Mouse (Mus musculus): ENCODE measurements around the gene Fbln1. TPM values are rescaled to one million over a fixed set of nuclear protein-coding genes. Genes with fewer than 3 reads are reported as not detected.

Gene Fbln1
- polyA plus RNA-seq, 1 experiment: 13.4 TPM

GRCm38 (mm10) chr15:85209341-85209740 lies 3.6 kb downstream of the Fbln1 start:
- Histone ChIP-seq H3K4me3 (no peak overlapping the region), H3K79me2 (ENCODE audit: control insufficient read depth, insufficient read depth) (no peaks in the 10 kb centered on the region), H3K36me3 (ENCODE audit: control insufficient read depth, insufficient read depth) (no peaks in the 10 kb centered on the region), H3ac (ENCODE audit: control insufficient read depth, insufficient read length) (no peak overlapping the region), H3K27me3 (ENCODE audit: control insufficient read depth, insufficient read depth, insufficient read length) (no peaks in the 10 kb centered on the region), H3K4me2 (ENCODE audit: low read depth) (no peak overlapping the region)
- TF ChIP-seq USF1 (IDR thresholded peaks at IDR 0.05; ENCODE audit: low read depth) (no peak), TCF3 (IDR thresholded peaks at IDR 0.05; ENCODE audit: insufficient read length, low read depth) (no peak), POLR2AphosphoS2 (IDR thresholded peaks at IDR 0.05; ENCODE audit: insufficient read length, low read depth) (no peak), REST (IDR thresholded peaks at IDR 0.05; ENCODE audit: insufficient read depth, insufficient read length) (no peak), TCF12 (IDR thresholded peaks at IDR 0.05; ENCODE audit: insufficient read depth, poor library complexity, severe bottlenecking) (no peak), SRF (IDR thresholded peaks at IDR 0.05; ENCODE audit: control insufficient read depth, insufficient read length, low read depth) (no peak), MYOD1 (IDR thresholded peaks at IDR 0.05; ENCODE audit: control insufficient read depth in 1 of 3, insufficient read length in 2 of 3, low read depth in 2 of 3) (no peak), E2F4 (IDR thresholded peaks at IDR 0.05; ENCODE audit: insufficient read depth) (no peak), MYOG (IDR thresholded peaks at IDR 0.05; ENCODE audit: control insufficient read depth in 1 of 3, insufficient read depth in 1 of 3, insufficient read length in 2 of 3, low read depth in 2 of 3) (no peak), CEBPB (IDR thresholded peaks at IDR 0.05; ENCODE audit: insufficient read depth, poor library complexity, severe bottlenecking) (no peak), POLR2A (IDR thresholded peaks at IDR 0.05; ENCODE audit: insufficient read length, low read depth) (no peak)

- Histone ChIP-seq H3K4me3 (no peak overlapping the region), H3K4me2 (ENCODE audit: low read depth) (no peak overlapping the region), H3K27me3 (ENCODE audit: control insufficient read depth, insufficient read depth, insufficient read length) (no peaks in the 10 kb centered on the region), H3ac (ENCODE audit: control insufficient read depth, insufficient read length) (no peak overlapping the region), H3K36me3 (ENCODE audit: control insufficient read depth, insufficient read depth) (no peaks in the 10 kb centered on the region), H3K79me2 (ENCODE audit: control insufficient read depth, insufficient read depth) (no peaks in the 10 kb centered on the region)
- TF ChIP-seq CEBPB (IDR thresholded peaks at IDR 0.05; ENCODE audit: insufficient read depth, poor library complexity, severe bottlenecking): no peak
- no peak for TF ChIP-seq USF1 (IDR thresholded peaks at IDR 0.05; ENCODE audit: low read depth)
- no peak for TF ChIP-seq MYOD1 (IDR thresholded peaks at IDR 0.05; ENCODE audit: control insufficient read depth in 1 of 3, insufficient read length in 2 of 3, low read depth in 2 of 3)
- TF ChIP-seq TCF12 (IDR thresholded peaks at IDR 0.05; ENCODE audit: insufficient read depth, poor library complexity, severe bottlenecking): no peak
- TF ChIP-seq REST (IDR thresholded peaks at IDR 0.05; ENCODE audit: insufficient read depth, insufficient read length): no peak
- TF ChIP-seq MAX (IDR thresholded peaks at IDR 0.05; ENCODE audit: low read depth): no peak
- TF ChIP-seq POLR2A (IDR thresholded peaks at IDR 0.05; ENCODE audit: insufficient read length, low read depth): no peak
- no peak for TF ChIP-seq SRF (IDR thresholded peaks at IDR 0.05; ENCODE audit: control insufficient read depth, insufficient read length, low read depth)
- TF ChIP-seq POLR2AphosphoS2 (IDR thresholded peaks at IDR 0.05; ENCODE audit: insufficient read length, low read depth): no peak
- TF ChIP-seq TCF3 (IDR thresholded peaks at IDR 0.05; ENCODE audit: insufficient read length, low read depth): no peak
- no peak for TF ChIP-seq E2F4 (IDR thresholded peaks at IDR 0.05; ENCODE audit: insufficient read depth)
- TF ChIP-seq MYOG (IDR thresholded peaks at IDR 0.05; ENCODE audit: control insufficient read depth in 1 of 3, insufficient read depth in 1 of 3, insufficient read length in 2 of 3, low read depth in 2 of 3): no peak
These were observed 4.9 kb downstream of the Fbln1 start for GRCm38 (mm10) chr15:85210686-85211085.

GRCm38 (mm10) chr15:85211101-85211760 lies 5.5 kb downstream of the Fbln1 start:
- H3K79me2 ChIP-seq (ENCODE audit: control insufficient read depth, insufficient read depth): no peaks in the 10 kb centered on the region
- H3K27me3 ChIP-seq (ENCODE audit: control insufficient read depth, insufficient read depth, insufficient read length): no peaks in the 10 kb centered on the region
- no peak overlapping the region for H3K4me3 ChIP-seq
- no peak overlapping the region for H3ac ChIP-seq (ENCODE audit: control insufficient read depth, insufficient read length)
- H3K4me2 ChIP-seq (ENCODE audit: low read depth): no peak overlapping the region
- H3K36me3 ChIP-seq (ENCODE audit: control insufficient read depth, insufficient read depth): no peaks in the 10 kb centered on the region
- no peak for TF ChIP-seq TCF12 (IDR thresholded peaks at IDR 0.05; ENCODE audit: insufficient read depth, poor library complexity, severe bottlenecking)
- no peak for TF ChIP-seq MYOG (IDR thresholded peaks at IDR 0.05; ENCODE audit: control insufficient read depth in 1 of 3, insufficient read depth in 1 of 3, insufficient read length in 2 of 3, low read depth in 2 of 3)
- TF ChIP-seq MYOD1 (IDR thresholded peaks at IDR 0.05; ENCODE audit: control insufficient read depth in 1 of 3, insufficient read length in 2 of 3, low read depth in 2 of 3): no peak
- TF ChIP-seq E2F4 (IDR thresholded peaks at IDR 0.05; ENCODE audit: insufficient read depth): no peak
- TF ChIP-seq POLR2A (IDR thresholded peaks at IDR 0.05; ENCODE audit: insufficient read length, low read depth): no peak
- no peak for TF ChIP-seq TCF3 (IDR thresholded peaks at IDR 0.05; ENCODE audit: insufficient read length, low read depth)
- no peak for TF ChIP-seq USF1 (IDR thresholded peaks at IDR 0.05; ENCODE audit: low read depth)
- no peak for TF ChIP-seq CEBPB (IDR thresholded peaks at IDR 0.05; ENCODE audit: insufficient read depth, poor library complexity, severe bottlenecking)
- TF ChIP-seq SRF (IDR thresholded peaks at IDR 0.05; ENCODE audit: control insufficient read depth, insufficient read length, low read depth): no peak
- no peak for TF ChIP-seq POLR2AphosphoS2 (IDR thresholded peaks at IDR 0.05; ENCODE audit: insufficient read length, low read depth)
- TF ChIP-seq MAX (IDR thresholded peaks at IDR 0.05; ENCODE audit: low read depth): no peak
- TF ChIP-seq REST (IDR thresholded peaks at IDR 0.05; ENCODE audit: insufficient read depth, insufficient read length): no peak

GRCm38 (mm10) chr15:85216069-85216813 lies 10.5 kb downstream of the Fbln1 start:
- Histone ChIP-seq H3K4me2 (ENCODE audit: low read depth) (no peak overlapping the region), H3K79me2 (ENCODE audit: control insufficient read depth, insufficient read depth) (no peaks in the 10 kb centered on the region), H3K27me3 (ENCODE audit: control insufficient read depth, insufficient read depth, insufficient read length) (no peaks in the 10 kb centered on the region), H3ac (ENCODE audit: control insufficient read depth, insufficient read length) (no peak overlapping the region), H3K36me3 (ENCODE audit: control insufficient read depth, insufficient read depth) (no peaks in the 10 kb centered on the region), H3K4me3 (no peak overlapping the region)
- TF ChIP-seq MAX (IDR thresholded peaks at IDR 0.05; ENCODE audit: low read depth) (no peak), POLR2A (IDR thresholded peaks at IDR 0.05; ENCODE audit: insufficient read length, low read depth) (no peak), TCF12 (IDR thresholded peaks at IDR 0.05; ENCODE audit: insufficient read depth, poor library complexity, severe bottlenecking) (no peak), CEBPB (IDR thresholded peaks at IDR 0.05; ENCODE audit: insufficient read depth, poor library complexity, severe bottlenecking) (no peak), USF1 (IDR thresholded peaks at IDR 0.05; ENCODE audit: low read depth) (no peak), SRF (IDR thresholded peaks at IDR 0.05; ENCODE audit: control insufficient read depth, insufficient read length, low read depth) (no peak), MYOG (IDR thresholded peaks at IDR 0.05; ENCODE audit: control insufficient read depth in 1 of 3, insufficient read depth in 1 of 3, insufficient read length in 2 of 3, low read depth in 2 of 3) (no peak), MYOD1 (IDR thresholded peaks at IDR 0.05; ENCODE audit: control insufficient read depth in 1 of 3, insufficient read length in 2 of 3, low read depth in 2 of 3) (no peak), REST (IDR thresholded peaks at IDR 0.05; ENCODE audit: insufficient read depth, insufficient read length) (no peak), E2F4 (IDR thresholded peaks at IDR 0.05; ENCODE audit: insufficient read depth) (no peak), TCF3 (IDR thresholded peaks at IDR 0.05; ENCODE audit: insufficient read length, low read depth) (no peak)

Data from myocyte (in vitro differentiated cells).